Mouse (Mus musculus): ENCODE data around the gene Taar8b. TPM values are rescaled to one million over a fixed set of nuclear protein-coding genes. Genes with fewer than 3 reads are reported as not detected.

Taar8b gene
- total RNA-seq, 2 experiments from 2014 or later = not detected

DNA sequence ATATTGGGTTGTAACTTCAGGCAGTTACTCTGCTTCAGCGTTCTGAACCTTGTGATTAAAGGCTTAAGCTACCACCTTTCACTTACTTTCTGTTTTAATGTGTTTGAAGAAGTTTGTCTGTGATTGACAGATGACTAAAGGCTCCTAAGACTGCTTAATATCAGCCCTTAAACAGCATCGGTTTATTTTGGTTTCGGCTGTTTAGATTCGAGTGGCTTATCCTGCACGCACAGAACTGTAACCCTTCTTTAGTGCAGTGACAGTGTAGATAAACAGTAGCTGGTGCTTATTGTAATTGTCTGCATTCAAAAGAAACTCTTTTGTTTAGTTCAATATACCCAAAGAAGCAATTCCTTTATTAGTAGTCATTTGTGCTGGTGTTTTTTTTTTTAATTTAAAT lies 40.1 kb downstream of the Taar8b start:
- DNase-seq = no peak
- intact Hi-C loops (cut with DNase I) = no loop called here

- no peak for DNase-seq
- intact Hi-C loops (cut with DNase I) = no loop called here
Measured at GRCm38 (mm10) chr10:24049210-24049609, 42.9 kb downstream of the Taar8b start, which contains the start of gene Taar7f. Gene Taar7f, plus strand, starts transcription at chr10:24049510.

Other genes starting within 250 kb of the Taar8b start
- gene Vnn3, start 240.8 kb downstream of the Taar8b start, total RNA-seq (2021) = under 1 TPM; 0.13 to 0.17 TPM
- under 1 TPM; 0.20 to 0.27 TPM for gene Vnn1, start 197.6 kb downstream of the Taar8b start, total RNA-seq (2021)
- not detected for gene Taar1, start 171.9 kb downstream of the Taar8b start, total RNA-seq (2021)
- gene Taar2, start 153.7 kb downstream of the Taar8b start, total RNA-seq (2021) = not detected
- not detected for gene Taar3, start 142.7 kb downstream of the Taar8b start, total RNA-seq (2021)
- not detected for gene Taar4, start 131.8 kb downstream of the Taar8b start, total RNA-seq (2021)
- not detected for gene Taar5, start 121.6 kb downstream of the Taar8b start, total RNA-seq (2021)
- not detected for gene Taar6, start 106.6 kb downstream of the Taar8b start, total RNA-seq (2021)
- not detected for gene Taar7a, start 98.8 kb downstream of the Taar8b start, total RNA-seq (2021)
- not detected for gene Taar7b, start 92.4 kb downstream of the Taar8b start, total RNA-seq (2021)
- gene Taar7d, start 65.1 kb downstream of the Taar8b start, total RNA-seq (2021) = not detected
- not detected for gene Taar7e, start 54.7 kb downstream of the Taar8b start, total RNA-seq (2021)
- not detected for gene Taar7f, start 42.8 kb downstream of the Taar8b start, total RNA-seq (2021)
- gene Taar8a, start 15.8 kb downstream of the Taar8b start, total RNA-seq (2021) = not detected
- gene Taar8c, start 9.6 kb upstream of the Taar8b start, total RNA-seq (2021) = not detected
- gene Taar9, start 17.2 kb upstream of the Taar8b start, total RNA-seq (2021) = not detected
- gene Stx7, start 57.0 kb upstream of the Taar8b start, total RNA-seq (2021) = 10 to 100 TPM; 21.5 to 24.3 TPM
- under 1 TPM; 0.26 to 0.57 TPM for gene Moxd1, start 131.2 kb upstream of the Taar8b start, total RNA-seq (2021)